Mouse (Mus musculus): ENCODE measurements at regions not wholly inside any gene's neighbourhood (a gene's known extent, or its start where the extent isn't known, plus 50 kb on each side); places are given as distances from the start of the nearest gene placed in this dataset.

DNA sequence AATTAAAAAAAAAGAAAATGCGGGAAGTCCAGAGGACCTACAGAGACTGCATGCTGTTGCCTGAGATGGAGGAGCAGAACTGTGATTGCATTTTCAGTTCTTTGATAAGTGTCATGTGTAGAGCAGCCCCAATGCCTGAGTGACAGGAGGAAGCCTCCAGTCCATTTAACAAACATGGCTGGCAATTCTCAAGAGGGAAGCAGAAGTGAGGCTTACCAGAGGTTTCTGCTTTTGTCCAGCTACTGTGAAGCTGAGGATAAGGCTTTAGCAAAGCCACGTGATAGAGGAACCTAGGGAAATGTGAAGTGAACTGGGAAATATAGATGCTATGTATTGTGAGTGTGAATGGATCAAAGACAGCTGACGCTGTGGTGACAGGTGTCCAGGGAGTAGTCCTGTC, 56.6 kb downstream of the Sucnr1 start:
- no peak for DNase-seq (ENCODE audit: low spot score in 2 of 2)

DNA sequence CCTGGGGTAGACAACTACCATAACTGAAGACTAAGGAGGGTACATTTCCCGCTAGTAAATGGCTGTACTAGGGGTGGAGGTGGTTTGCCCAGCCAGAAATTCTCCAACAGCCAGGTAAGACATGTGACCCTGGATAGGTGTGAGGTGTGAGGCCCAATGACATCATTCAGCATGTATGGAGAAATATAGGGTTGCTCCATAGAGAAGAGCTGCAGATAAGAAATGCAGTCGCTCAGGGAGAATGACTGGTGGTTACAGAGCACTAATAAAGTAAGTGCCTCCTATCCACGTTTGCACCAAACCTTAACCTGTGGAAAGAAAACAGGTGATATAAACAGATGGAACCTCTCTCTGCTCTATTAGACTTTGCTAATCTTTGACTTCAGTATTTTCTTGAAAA, 78.2 kb downstream of the Sucnr1 start:
- DNase-seq (ENCODE audit: low spot score in 2 of 2), result no peak

DNA sequence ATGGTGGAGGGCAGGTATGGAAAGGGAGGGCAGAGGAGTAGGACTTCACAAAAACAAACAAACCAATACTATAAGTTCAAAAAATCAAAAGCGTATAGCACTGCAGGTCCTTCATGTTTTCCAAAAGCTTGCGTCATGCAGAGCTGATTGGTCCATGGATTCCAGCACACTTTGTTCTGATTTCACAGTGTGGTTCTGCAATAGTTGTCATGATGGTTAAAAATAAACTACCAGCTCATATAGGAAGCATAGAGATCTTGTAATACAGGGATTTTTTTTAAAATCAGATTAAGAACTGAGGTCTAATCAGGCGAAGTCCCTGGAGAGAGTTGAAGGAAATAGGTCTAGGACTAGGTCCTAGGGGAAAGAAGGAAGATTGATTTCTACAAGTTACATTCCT, 86.0 kb downstream of the Sucnr1 start:
- DNase-seq (ENCODE audit: low spot score in 2 of 2), result no peak

DNA sequence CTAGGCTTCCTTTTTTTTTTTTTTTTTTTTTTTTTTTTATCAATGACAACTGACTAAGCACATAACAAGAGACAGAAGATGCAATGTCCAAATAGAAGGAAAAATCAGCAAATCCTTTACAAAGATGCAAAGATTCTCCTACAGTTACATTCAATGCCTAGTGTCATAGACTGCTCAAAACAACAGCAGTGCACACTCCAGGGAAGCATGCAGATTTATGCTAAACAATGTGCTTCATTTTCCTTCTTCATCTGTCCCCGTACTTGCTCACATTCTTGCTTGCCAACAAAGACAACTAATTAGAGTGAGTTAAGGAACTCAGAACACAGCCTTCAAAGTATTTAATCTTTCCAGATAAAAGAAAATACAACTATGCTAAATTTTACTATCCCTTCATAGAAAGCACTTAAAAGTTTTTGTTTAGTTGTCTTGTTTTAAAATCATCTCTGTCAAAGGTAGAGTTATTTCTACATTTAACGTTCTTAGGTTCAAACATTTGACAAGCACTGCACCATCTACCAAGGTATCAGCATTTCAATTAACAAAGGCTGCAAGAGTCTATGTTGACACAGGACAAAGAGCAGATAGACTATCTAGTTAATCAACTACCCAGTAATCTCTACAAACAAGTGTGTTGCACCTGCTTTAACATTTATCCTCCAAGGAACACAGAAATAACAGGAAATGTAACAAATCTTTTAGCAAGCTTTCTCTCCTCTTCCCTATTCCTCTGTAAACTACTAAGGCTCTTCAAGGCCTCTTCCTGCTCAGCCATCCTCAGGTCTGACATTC, 86.7 kb downstream of the Sucnr1 start:
- peak in 1 of 2 experiments; percentile 9 for DNase-seq (ENCODE audit: low spot score in 2 of 2)

DNA sequence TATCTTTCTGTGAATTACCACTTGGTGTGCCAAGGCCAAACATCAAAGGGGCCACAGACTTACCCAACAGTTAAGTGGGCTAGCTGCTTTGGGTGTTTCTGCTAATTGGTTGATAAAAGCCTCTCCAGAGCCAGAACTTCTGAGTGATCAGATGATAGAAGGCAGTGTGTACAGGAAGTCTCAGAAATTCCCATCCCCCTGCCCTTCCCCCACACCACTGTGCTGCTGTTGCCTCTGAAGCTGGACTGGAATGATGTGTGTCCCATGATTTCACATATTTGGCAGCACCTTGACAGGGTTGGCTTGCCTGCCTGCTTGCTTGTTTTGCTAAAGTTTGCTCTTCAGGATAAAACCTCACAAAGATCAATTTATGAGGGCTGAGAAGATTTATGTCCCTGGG, 87.9 kb downstream of the Sucnr1 start:
- DNase-seq (ENCODE audit: low spot score in 2 of 2), result no peak

DNA sequence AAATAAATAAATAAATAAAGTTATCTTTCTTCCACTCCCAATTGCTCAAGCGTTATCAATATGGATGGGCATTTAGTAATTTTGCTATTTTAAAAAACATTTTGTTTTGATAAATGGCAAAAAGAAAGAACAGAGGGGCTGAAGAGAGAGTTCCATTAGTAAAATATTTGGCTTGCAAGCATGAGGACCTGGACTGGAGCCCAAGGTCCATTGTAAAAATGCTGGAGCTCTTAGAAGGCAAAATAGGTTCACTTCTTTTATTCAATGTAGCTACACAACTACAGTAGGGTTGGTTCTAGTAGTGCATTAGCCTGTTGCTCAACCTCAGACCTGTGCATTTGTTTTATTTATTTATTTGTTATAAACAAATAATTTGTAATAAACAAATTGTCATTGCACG, 102.8 kb downstream of the Sucnr1 start:
- no peak for DNase-seq (ENCODE audit: low spot score in 2 of 2)

DNA sequence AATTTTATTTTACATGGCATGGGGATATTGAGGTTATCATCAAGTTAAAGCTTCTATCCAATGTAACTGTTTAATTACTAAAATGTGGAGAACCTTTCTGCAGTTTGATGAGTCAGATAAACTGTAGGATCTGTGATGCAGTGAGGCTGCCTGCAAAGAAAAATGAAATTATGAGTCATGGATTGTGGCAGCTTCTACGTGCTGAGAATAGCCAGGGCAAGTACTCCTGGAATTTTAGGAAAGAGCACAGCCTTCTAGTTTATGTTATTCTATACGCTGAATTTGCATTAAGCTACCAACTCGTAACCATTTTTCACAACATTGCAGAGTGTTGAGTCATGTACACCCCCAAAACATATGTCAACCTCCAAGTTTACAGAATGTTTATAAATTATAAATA, 114.4 kb downstream of the Sucnr1 start:
- no peak for DNase-seq (ENCODE audit: low spot score in 2 of 2)

DNA sequence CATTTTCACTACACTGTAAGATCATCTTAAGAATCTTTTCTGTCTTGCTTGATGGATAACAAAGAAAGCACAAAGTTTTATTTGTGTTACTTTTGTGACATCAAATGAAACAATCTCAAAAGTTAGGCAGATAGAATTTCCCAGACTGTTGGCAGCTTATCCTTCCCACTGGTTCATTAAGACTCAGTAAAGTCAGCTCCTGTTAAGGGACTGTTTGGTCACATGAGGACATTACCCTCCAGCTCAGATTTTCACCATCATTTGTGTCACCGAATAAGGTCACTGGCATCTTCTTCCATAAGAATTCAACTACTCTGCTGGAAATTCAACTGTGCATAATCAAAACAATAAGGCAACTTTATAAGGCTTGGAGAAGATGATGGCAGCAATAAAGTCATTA, 126.3 kb downstream of the Sucnr1 start:
- no peak for DNase-seq (ENCODE audit: low spot score in 2 of 2)

DNA sequence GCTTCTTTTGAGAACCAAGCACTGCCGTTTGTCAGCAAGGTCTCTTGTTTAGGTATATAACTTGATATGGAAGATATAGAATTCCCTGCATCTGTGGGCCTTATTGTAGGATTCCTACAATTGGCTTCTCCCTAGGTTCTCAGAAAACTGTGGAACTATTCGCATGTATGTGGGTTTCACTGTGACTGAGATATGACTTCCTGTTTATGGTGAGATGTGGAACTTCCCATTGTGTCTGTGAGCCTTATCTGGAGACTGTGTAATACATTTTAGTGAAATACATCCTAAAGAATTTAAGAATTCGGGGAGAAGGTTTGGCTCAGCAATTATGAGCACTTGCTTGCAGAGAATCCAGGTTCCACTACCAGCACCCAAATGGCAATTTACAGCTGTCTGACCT, 137.3 kb downstream of the Sucnr1 start:
- no peak for DNase-seq (ENCODE audit: low spot score in 2 of 2)

DNA sequence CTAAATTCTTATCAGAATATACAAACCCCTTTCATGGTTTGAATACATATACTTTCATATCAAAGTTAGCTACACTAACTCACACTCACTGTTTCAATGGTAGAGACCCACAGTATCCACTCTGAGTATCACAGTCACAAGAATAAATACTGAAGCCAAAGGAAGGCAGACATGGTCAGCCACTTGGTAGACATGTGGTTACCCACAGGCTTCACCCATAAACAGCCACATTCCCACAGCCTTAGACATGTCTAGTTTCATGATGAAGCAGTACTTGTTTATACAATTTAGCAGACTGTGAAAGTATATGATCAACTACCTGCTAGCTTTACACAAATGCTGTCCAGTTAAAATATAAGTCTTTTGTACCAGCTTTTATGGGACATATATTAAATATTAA, 159.0 kb downstream of the Sucnr1 start:
- DNase-seq (ENCODE audit: low spot score in 2 of 2), result no peak

DNA sequence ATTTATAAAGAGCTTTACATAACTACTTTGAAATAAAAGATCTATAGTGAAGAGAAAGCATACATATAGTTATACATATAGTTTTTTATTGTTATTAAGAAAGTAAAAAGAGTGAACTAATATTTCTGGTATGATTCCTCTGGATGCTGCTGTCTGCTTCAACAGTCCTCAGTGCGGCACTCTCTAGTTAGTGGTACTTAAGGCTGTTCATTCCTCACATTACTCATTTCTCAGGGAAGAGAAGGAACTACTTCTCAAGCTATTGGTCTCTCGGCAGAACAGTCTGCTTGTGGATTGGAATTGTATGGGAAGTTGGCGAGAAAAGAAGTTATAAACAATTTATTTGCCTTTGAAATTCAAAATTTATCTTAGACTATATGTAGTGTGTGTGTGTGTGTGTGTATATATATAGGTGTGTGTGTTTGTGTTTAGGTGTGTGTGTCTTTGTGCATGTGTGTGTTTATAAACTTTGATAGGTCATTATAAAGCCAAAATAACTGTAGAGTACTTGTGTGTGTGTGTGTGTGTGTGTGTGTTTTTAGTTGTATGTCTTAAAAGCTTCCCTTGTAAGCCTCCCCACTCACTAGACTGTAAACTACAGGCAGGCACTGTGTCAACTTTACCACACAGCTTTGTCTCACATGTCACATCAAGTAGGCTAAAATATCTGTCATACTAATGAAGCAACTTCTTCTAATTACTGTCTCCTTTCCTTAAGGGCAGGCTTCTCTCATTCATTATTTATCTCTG, 185.2 kb downstream of the Sucnr1 start:
- DNase-seq (ENCODE audit: low spot score in 2 of 2), result no peak

DNA sequence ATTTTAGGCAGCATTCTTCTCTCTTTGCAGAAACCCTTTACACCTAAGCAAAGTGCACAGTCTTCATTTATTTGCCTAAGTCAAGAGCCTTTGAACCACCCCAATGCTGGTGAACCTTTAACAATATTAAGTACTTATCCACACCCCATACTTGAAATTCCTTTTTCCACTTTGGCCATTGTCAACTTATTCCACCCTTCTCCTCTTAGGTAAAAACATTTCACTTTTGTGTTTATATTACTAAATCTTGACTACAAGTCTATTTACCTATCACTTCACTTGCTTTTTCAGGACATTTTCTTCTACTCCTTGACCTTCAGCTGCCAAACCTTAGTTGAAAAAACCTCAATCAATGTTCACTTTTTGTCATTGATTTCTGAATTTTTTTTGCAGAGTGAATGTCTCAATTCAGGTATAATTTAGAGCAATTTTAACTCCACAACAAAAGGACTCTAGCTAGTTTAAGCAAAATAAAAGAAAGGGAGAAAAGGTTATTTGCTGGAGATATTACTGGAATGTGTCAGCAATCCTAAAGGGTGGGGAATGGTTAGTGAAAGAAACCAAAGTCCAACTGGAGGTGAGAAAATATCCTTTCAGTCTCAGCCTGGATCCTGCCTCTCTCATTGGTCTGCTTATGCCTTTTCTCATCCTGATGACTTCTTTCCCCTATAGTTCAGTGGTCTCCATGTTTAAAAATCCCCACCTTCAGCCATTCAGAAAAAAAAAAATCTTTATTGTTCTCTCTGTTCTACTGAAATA, 185.9 kb downstream of the Sucnr1 start:
- DNase-seq (ENCODE audit: low spot score in 2 of 2), result no peak

DNA sequence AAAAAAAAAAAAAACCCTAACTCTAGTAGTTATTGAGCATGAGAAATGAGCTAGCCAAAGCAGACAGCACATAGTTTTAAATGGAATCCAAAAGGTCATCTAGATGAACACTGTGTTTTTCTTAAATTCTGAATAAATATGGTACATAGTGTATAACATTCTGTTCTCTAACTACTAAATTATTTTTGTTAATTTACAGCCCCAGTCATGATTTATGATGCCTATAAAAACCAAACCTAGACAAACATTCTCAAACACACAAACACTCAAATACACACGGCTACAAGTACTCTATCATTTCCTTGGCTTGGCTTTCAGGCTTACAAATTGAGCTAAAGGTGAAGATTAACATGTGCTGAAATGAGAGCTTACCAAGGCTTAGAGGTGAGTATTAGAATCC, 188.8 kb downstream of the Sucnr1 start:
- DNase-seq (ENCODE audit: low spot score in 2 of 2), result no peak

DNA sequence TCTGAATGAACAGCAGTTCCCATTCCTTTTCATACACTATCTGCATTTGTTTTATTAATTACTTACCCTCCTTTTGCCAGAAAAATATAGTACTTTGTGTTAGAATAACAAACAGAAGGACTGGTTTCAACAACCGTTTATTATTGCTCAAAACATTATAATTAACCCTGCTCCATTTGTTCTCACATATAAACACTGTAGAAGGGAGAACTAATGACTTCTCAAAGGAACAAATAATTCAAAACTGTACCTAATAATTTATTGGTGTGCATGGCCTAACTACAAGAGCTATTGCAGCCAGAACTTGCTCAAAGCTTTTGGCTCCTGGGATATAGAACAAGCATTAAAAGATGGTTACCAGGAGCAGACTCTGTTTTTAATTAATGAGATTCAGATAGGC, 192.1 kb downstream of the Sucnr1 start:
- DNase-seq (ENCODE audit: low spot score in 2 of 2), result peak in 1 of 2 experiments; percentile 7

DNA sequence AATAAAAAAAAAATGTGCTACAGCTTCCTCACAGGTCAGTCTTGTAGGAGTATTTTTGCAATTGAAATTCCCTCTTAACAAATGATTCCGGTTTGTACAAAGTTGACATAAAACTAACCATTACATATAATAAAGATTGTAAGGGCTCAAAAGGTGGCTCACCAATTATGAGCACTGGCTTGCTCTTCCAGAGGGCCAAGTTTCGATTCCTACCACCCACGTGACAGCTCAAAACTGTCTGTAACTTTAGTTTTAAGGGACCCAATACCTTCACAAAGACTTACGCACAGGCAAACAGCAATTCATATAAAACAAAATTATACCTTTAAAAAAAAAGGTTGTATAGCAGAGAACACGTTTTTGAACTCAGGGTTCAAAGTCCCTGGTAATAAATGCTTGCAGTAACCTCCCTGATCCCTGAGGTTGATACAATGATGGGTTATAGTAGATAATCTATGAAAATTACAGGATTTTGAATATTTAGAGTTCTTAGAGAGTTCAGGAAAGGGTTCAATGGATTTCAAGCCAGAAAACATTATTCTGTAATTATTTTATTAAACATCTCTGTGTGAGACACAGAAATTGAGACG, 193.7 kb downstream of the Sucnr1 start:
- no peak for DNase-seq (ENCODE audit: low spot score in 2 of 2)

DNA sequence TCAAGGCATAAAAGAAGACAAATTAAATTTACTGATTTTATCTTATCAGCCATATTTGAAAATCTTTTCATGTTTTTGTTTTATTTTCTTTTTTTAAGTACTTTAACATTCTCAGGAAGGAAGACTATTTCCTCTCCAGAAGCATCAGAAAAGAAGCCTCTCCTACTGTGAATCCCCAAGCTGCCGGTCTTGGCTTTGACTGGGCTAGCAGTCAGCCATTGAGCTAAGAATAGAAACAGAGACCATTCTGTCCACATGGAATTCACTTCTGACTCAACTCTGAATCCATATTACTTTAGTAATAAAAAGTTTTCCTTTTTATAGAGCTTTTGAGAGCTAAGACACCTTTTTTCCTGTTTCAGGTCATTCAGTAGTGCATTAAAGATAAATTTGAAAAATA, 194.8 kb upstream of the Mbnl1 start:
- DNase-seq (ENCODE audit: low spot score in 2 of 2), result no peak

DNA sequence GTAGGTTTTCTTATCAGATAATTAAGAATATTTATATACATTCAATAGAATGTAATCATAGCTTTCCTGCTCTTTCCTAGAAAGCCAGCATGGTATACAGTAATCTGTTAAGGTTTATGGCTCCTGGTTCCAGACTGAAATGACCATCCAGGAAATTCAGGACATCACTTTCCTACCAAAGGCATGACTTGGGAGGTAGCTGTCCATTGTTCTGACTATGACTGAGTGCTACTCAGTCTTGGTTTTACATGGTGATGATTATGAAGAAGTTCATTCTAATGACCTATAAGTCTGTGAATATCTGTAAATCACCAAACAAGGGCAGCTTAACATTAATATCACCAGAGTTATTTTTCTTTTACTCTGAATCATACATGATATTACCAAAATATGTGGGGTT, 191.4 kb upstream of the Mbnl1 start:
- no peak for DNase-seq (ENCODE audit: low spot score in 2 of 2)

DNA sequence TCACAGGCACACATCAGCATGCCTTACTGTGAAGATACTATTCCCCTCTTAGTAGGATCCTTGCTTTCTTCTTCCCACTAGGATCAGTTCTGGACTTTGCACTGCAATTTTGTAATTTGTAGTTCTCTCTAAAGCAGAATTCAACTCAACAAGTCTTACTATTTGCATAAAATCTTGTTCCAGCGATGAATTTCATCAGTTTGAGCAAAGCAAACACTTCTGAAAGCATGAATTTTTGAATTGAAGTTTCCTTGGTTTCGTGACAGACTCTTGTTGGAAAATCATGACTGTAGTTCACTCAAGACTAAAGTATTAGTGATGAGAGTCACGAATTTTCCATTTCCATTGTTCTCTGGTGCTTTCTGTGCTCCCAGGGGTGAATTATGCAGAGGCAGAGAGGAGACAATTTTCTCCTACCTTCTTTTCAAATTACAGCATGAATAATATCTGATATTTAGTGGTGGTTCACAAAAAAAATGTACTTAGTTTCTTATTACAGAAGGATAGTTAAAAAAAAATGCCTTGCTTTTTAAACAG, 190.6 kb upstream of the Mbnl1 start:
- DNase-seq (ENCODE audit: low spot score in 2 of 2), result no peak

DNA sequence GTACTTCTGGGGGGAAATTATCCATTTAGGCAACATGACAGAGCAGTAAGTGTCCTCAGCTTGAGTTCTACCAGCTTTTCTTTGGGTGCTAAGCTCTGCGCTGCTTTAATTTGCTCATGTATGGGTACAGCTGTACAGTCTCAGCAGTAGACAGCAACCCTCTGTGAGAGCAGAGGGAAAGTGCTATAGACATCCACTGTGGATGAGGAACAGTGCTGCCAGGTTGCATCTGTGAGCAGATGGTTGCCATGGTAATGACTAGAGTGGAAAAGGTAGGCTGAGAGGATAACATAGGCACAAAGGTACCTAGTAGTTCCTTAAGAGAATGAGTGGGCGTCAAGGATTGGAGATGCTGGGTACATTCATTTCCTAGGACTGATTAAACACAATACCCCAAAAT, 180.5 kb upstream of the Mbnl1 start:
- peak in 1 of 2 experiments; percentile 11 for DNase-seq (ENCODE audit: low spot score in 2 of 2)

DNA sequence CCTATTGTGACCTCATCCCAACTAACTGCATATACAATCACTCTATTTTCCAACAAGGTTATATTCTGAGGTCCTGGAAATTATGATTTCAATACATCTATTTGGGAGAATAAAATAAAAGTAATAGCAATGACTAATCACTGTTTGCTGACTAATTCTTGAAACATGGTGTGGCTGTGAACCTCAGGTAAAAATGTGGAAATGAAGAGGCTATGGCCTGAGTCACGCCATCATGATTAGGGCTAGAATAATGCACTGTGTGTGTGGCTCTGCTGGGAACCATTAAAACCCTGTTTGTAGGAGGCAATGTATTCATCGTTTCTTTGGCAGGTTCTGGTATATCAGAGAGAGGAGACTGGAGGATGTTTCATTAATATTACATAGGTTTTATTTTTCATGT, 179.7 kb upstream of the Mbnl1 start:
- DNase-seq (ENCODE audit: low spot score in 2 of 2), result no peak

DNA sequence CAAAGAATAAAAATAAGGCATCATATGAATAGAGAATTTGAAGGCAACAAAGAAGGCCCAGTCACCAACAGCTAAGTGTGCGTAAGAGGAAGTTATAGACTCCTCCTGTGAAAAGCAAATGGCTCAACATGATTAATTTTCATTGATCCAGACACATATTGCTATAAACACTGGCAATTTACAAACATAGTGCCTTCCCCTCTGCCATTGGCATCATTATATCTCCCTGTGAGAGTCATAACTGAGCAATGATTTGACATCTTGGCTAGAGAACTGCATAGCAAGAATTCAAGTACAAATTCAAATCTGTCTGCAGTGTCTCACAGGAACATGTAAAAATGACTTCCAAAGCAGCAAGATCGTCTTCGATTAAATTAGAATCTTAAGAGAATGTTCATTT, 167.2 kb upstream of the Mbnl1 start:
- DNase-seq (ENCODE audit: low spot score in 2 of 2), result no peak

DNA sequence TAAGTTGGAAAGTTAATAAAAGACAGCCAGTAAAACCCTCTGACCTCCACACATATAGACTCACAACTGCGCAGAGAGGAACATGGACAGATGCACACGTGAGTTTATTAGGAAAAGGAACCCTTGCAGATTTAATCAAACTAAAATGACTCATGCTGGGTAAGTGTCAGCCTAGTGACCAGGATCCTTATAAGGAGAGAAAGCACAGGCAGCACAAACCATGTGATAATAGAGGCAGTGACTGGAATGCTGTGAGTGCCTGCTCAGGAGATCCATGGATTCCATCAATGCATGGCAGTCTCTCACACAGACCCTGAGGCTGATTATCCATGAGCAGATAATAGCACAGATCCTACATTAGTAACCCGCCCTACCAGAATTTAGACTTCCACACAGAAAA, 162.2 kb upstream of the Mbnl1 start:
- no peak for DNase-seq (ENCODE audit: low spot score in 2 of 2)
